Mouse (Mus musculus) left cerebral cortex, postnatal 14 days (tissue): Measurements from ENCODE around the gene Rftn2. TPM values are rescaled to one million over a fixed set of nuclear protein-coding genes. Genes with fewer than 3 reads are reported as not detected.

Source experiments
- DNase-seq, 2 experiments: peaks; one replicate each; pipeline ENCODE4 v3.0.0; 2021 to 2022; ENCODE audit warnings: low spot score in 2 of 2, mixed read lengths in 1 of 2
- intact Hi-C: fragments of 180-260 bp; cut with DNase I; formaldehyde crosslinking; loops from one replicate; pipeline ENCODE4 v1.15.1; 2025
- total RNA-seq, 2 experiments: library from RNA; stranded (reverse); gene quantifications; 2 replicates each; pipeline ENCODE4 v1.2.3; 2021

Gene Rftn2
- total RNA-seq, 2 experiments from 2014 or later = 18.5 to 19.5 TPM

- no peak for DNase-seq
Measured at GRCm38 (mm10) chr1:55182392-55182791, 44.2 kb downstream of the Rftn2 start.

GRCm38 (mm10) chr1:55179917-55180566 is 46.5 kb downstream of the Rftn2 start:
- intact Hi-C loops = no loop called here
- DNase-seq = no peak

More at GRCm38 (mm10) chr1:55182392-55182791, 44.2 kb downstream of the Rftn2 start:
- intact Hi-C loops = no loop called here

GRCm38 (mm10) chr1:55174558-55175034 is 52.0 kb downstream of the Rftn2 start:
- intact Hi-C loops = no loop called here
- no peak for DNase-seq

GRCm38 (mm10) chr1:55173720-55174557 is 52.6 kb downstream of the Rftn2 start:
- intact Hi-C loops = no loop called here
- no peak for DNase-seq

- intact Hi-C loops = no loop called here
- DNase-seq = no peak
Measured at GRCm38 (mm10) chr1:55171361-55172325, 54.9 kb downstream of the Rftn2 start.

- intact Hi-C loops = no loop called here
- no peak for DNase-seq
Measured at GRCm38 (mm10) chr1:55168591-55168990, 58.0 kb downstream of the Rftn2 start.

- intact Hi-C loops = no loop called here
- no peak for DNase-seq
Measured at GRCm38 (mm10) chr1:55167560-55167959, 59.0 kb downstream of the Rftn2 start.

GRCm38 (mm10) chr1:55164005-55164404 is 62.6 kb downstream of the Rftn2 start:
- DNase-seq = no peak
- intact Hi-C loops = no loop called here

GRCm38 (mm10) chr1:55162781-55163180 is 63.8 kb downstream of the Rftn2 start:
- intact Hi-C loops = no loop called here

GRCm38 (mm10) chr1:55161895-55162294 is 64.7 kb downstream of the Rftn2 start:
- intact Hi-C loops = no loop called here
- DNase-seq = no peak

More at GRCm38 (mm10) chr1:55162781-55163180, 63.8 kb downstream of the Rftn2 start:
- DNase-seq = no peak

GRCm38 (mm10) chr1:55160831-55161638 is 65.5 kb downstream of the Rftn2 start:
- intact Hi-C loops = no loop called here
- peak; percentile 55 to 67 for DNase-seq

GRCm38 (mm10) chr1:55160218-55160617 is 66.4 kb downstream of the Rftn2 start:
- DNase-seq = no peak
- intact Hi-C loops = no loop called here

GRCm38 (mm10) chr1:55158821-55159220 is 67.8 kb downstream of the Rftn2 start:
- peak; percentile 24 to 55 for DNase-seq
- intact Hi-C loops = no loop called here

- intact Hi-C loops = no loop called here
Measured at GRCm38 (mm10) chr1:55158211-55158610, 68.4 kb downstream of the Rftn2 start.

GRCm38 (mm10) chr1:55157329-55157728 is 69.3 kb downstream of the Rftn2 start:
- intact Hi-C loops = no loop called here
- DNase-seq = no peak

More at GRCm38 (mm10) chr1:55158211-55158610, 68.4 kb downstream of the Rftn2 start:
- DNase-seq = peak in 1 of 2 experiments; percentile 42

GRCm38 (mm10) chr1:55145556-55145955 is 81.0 kb downstream of the Rftn2 start:
- no peak for DNase-seq
- intact Hi-C loops = loop anchor here (10.0 kb wide), 1 partner anchor 141 kb away; no protein-coding TSS in a partner anchor

- DNase-seq = no peak
- intact Hi-C loops = loop anchor here (10.0 kb wide), 1 partner anchor 140 kb away; no protein-coding TSS in a partner anchor
Measured at GRCm38 (mm10) chr1:55144338-55144737, 82.2 kb downstream of the Rftn2 start.

- intact Hi-C loops = no loop called here
- DNase-seq = no peak
Measured at GRCm38 (mm10) chr1:55135846-55136245, 90.7 kb downstream of the Rftn2 start.
